11 mouse cellular contexts compared by ENCODE assay signal in genomic region chr9:27437391-27438061, GRCm38 (mm10). TPM values are rescaled to one million over a fixed set of nuclear protein-coding genes. Genes with fewer than 3 reads are reported as not detected.
DNase-seq lines count a peak whose midpoint lies in the region; ATAC-seq lines count a peak whose summit lies in the region.
"Had no signal": no experiment of that assay in that cellular context is flagged by ENCODE, and none has a peak within 500 bp of the region (broad histone marks: within the 10 kb centered on the region; RNA-seq: fewer than 3 reads in every experiment).

No protein-coding gene starts in this region.

- H3K4me1 ChIP-seq in embryonic facial prominence, embryonic 15.5 days = peaks cover 11% of the 10 kb centered on the region; the same call in 1 of the 2 replicates
- H3K4me1 ChIP-seq in midbrain, embryonic 10.5 days = peaks cover 23% of the 10 kb centered on the region
- H3K4me1 ChIP-seq: liver, embryonic 13.5 days had no signal

- no peak overlapping the region for H3K4me3 ChIP-seq in embryonic facial prominence, embryonic 15.5 days (replicated peaks)
- no peak overlapping the region for H3K4me3 ChIP-seq in midbrain, embryonic 10.5 days
- H3K4me3 ChIP-seq: liver, embryonic 13.5 days had no signal

- no peak overlapping the region for H3K9ac ChIP-seq in embryonic facial prominence, embryonic 15.5 days
- H3K9ac ChIP-seq: liver, embryonic 13.5 days had no signal

- H3K27me3 ChIP-seq in embryonic facial prominence, embryonic 15.5 days = no peaks in the 10 kb centered on the region
- no peaks in the 10 kb centered on the region for H3K27me3 ChIP-seq in midbrain, embryonic 10.5 days (ENCODE audit: low read depth, poor library complexity, severe bottlenecking)
- H3K27me3 ChIP-seq: liver, embryonic 13.5 days had no signal

- 0 out of 2 replicates have a peak overlapping the region, but pooled peaks have one; percentile 48 for H3K27ac ChIP-seq in embryonic facial prominence, embryonic 15.5 days (replicated peaks)
- H3K27ac ChIP-seq in midbrain, embryonic 10.5 days (replicated peaks) = peak overlapping the region; percentile 59; the same call in 1 of the 2 replicates
- H3K27ac ChIP-seq: liver, embryonic 13.5 days had no signal

- no peaks in the 10 kb centered on the region for H3K9me3 ChIP-seq in embryonic facial prominence, embryonic 15.5 days (replicated peaks)
- no peaks in the 10 kb centered on the region for H3K9me3 ChIP-seq in midbrain, embryonic 10.5 days (replicated peaks)
- H3K9me3 ChIP-seq: liver, embryonic 13.5 days had no signal

- no peak overlapping the region for H3K4me2 ChIP-seq in embryonic facial prominence, embryonic 15.5 days (replicated peaks)
- H3K4me2 ChIP-seq: liver, embryonic 13.5 days had no signal

- 49% methylated on average over 7 of the region's 7 CpGs for WGBS in embryonic facial prominence, embryonic 15.5 days
- WGBS in midbrain, embryonic 10.5 days = 77% methylated on average over 7 of the region's 7 CpGs

- ATAC-seq in embryonic facial prominence, embryonic 15.5 days (ENCODE audit: insufficient number of reproducible peaks, low FRiP score, low TSS enrichment, low read depth) = peak; percentile 40; the same call in 1 of the 2 replicates

- intact Hi-C loops in heart, postnatal 25 days (cut with DNase I) = no loop called here
- intact Hi-C loops in heart, postnatal 36 days (cut with DNase I) = no loop called here

- peak; percentile 85 for DNase-seq in heart, adult 11 months
- DNase-seq in heart, postnatal 25 days (ENCODE audit: low spot score) = no peak
- peak; percentile 6 to 12 for DNase-seq in heart, postnatal 36 days
- no peak for DNase-seq in midbrain, embryonic 10.5 days (ENCODE audit: low spot score)
- DNase-seq in embryo, embryonic 10 days (ENCODE audit: low spot score) = no peak
- no peak for DNase-seq in spleen, adult 18-20 months
- no peak for DNase-seq in adrenal gland, postnatal 10 days
- DNase-seq: liver, embryonic 13.5 days had no signal

- H3K36me3 ChIP-seq in embryonic facial prominence, embryonic 15.5 days = no peaks in the 10 kb centered on the region
- H3K36me3 ChIP-seq in midbrain, embryonic 10.5 days = no peaks in the 10 kb centered on the region
- H3K36me3 ChIP-seq: liver, embryonic 13.5 days had no signal

RNA-seq across cellular contexts. Expression of gene Spata19, which starts 40.9 kb away (rescaled TPM):
- not detected for total RNA-seq in heart, postnatal 25 days (2021)
- not detected in 2 replicates for polyA plus RNA-seq in embryonic facial prominence, embryonic 15.5 days (2015; fragmentation: Nextera tagmentation; extraction: Ambion mirVana)
- total RNA-seq in heart, postnatal 36 days (2021) = not detected
- polyA plus RNA-seq in midbrain, embryonic 10.5 days (2016; fragmentation: Nextera tagmentation; extraction: Ambion mirVana) = not detected in 2 replicates
- not detected for total RNA-seq in adrenal gland, postnatal 10 days (2021)
- polyA plus RNA-seq: embryonic facial prominence, embryonic 11.5 days; intestine, embryonic 14.5 days; liver, embryonic 13.5 days had no signal

Comparison
In these comparisons a context has a peak if more than half of its experiments do, and no peak if none do; other contexts are left out.
1. DNase-seq: peak in heart, adult 11 months (single experiment) and heart, postnatal 36 days (2 of 2); none in heart, postnatal 25 days (single experiment), midbrain, embryonic 10.5 days (single experiment), embryo, embryonic 10 days (single experiment), spleen, adult 18-20 months (0 of 2) and adrenal gland, postnatal 10 days (single experiment).